Mouse (Mus musculus) kidney, adult 2 months (tissue): ENCODE results near the gene Mapk8ip1.

Experiments
- CTCF ChIP-seq: fragments of 200-500 bp; conservative IDR thresholded peaks from 2 replicates; pipeline ENCODE4 v1.5.1; 2011; ENCODE audit warnings: low read depth, mild to moderate bottlenecking, control low read depth, low read length, moderate library complexity, mixed read lengths; ENCODE audit not compliant: insufficient read depth, insufficient read length
- POLR2A ChIP-seq: fragments of 200-500 bp; IDR thresholded peaks from one replicate; pipeline ENCODE4 v1.6.1; 2011; ENCODE audit warnings: low read depth, low read length, control low read depth

GRCm38 (mm10) chr2:92347191-92347590 is 53.9 kb downstream of the Mapk8ip1 start:
- no peak for TF ChIP-seq CTCF
- TF ChIP-seq POLR2A = no peak
